Mouse (Mus musculus): ENCODE data around the gene Nr4a1. TPM values are rescaled to one million over a fixed set of nuclear protein-coding genes. Genes with fewer than 3 reads are reported as not detected.

Gene Nr4a1
- polyA plus RNA-seq, 1 experiment, result 50.3 TPM

DNA sequence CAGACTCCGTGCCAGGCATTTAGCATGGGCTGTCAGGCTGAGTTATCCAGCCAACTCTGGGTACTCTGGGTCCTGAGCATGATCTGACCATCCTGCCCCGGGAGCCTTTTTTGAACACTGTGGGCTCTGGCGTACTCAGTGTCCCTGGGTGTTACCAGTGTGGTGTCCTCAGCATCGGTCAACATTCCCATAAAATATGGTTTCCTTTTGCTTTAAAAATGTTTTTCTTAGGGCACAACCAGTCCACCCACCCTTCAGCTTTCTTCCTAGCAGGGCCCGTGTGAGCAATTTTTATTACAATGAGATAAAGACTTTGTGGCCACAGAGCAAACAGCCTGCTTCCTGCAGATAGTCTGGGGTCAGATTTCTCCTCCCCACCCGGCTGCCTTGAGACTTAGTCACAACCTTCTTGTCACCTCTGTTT, 66.6 kb downstream of the Nr4a1 start:
- no peak for DNase-seq (ENCODE audit: low read depth in 1 of 2, low spot score in 2 of 2)
- Histone ChIP-seq H3K4me3 (ENCODE audit: extremely low read depth, insufficient read depth, insufficient read length) (no peak overlapping the region), H3K36me3 (ENCODE audit: control insufficient read depth, insufficient read depth, low read length) (no peaks in the 10 kb centered on the region), H3K27ac (ENCODE audit: insufficient read depth, low read length) (no peak overlapping the region), H3K4me1 (ENCODE audit: control insufficient read depth, insufficient read depth, insufficient read length) (peaks cover 21% of the 10 kb centered on the region; the same call in 1 of the 2 replicates), H3K27me3 (ENCODE audit: control insufficient read depth, insufficient read depth, low read length) (no peaks in the 10 kb centered on the region)
- TF ChIP-seq POLR2A (IDR thresholded peaks at IDR 0.05; ENCODE audit: low read depth, low read length), result no peak
- TF ChIP-seq CTCF (IDR thresholded peaks at IDR 0.05; ENCODE audit: extremely low read depth, insufficient read depth, insufficient read length, insufficient replicate concordance), result no peak
- WGBS, result 25% methylated on average over 6 of the region's 6 CpGs

DNA sequence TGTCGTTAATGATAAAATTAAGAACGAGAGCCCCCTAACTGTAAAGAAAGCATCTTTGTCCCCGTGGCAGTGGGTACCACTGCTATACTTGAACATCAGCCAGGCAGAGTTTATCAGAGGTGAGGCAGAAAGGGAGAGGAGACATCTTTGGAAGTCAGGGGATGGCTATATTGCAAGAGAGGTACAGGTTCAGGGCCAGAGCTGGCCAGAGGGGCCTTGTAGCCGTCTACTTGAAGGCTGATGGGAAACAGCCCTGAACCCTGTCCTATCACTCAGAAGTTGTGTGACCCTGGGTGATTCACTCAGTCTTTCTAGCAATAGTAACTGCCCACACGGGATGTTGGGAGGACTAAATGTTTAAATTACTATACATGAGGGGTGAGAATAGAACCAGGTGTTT, 67.1 kb downstream of the Nr4a1 start:
- TF ChIP-seq CTCF (IDR thresholded peaks at IDR 0.05; ENCODE audit: extremely low read depth, insufficient read depth, insufficient read length, insufficient replicate concordance), result no peak
- TF ChIP-seq POLR2A (IDR thresholded peaks at IDR 0.05; ENCODE audit: low read depth, low read length), result no peak
- no peak for DNase-seq (ENCODE audit: low read depth in 1 of 2, low spot score in 2 of 2)
- Histone ChIP-seq H3K27me3 (ENCODE audit: control insufficient read depth, insufficient read depth, low read length) (no peaks in the 10 kb centered on the region), H3K4me3 (ENCODE audit: extremely low read depth, insufficient read depth, insufficient read length) (no peak overlapping the region), H3K36me3 (ENCODE audit: control insufficient read depth, insufficient read depth, low read length) (no peaks in the 10 kb centered on the region), H3K27ac (ENCODE audit: insufficient read depth, low read length) (no peak overlapping the region), H3K4me1 (ENCODE audit: control insufficient read depth, insufficient read depth, insufficient read length) (peaks cover 21% of the 10 kb centered on the region; the same call in 1 of the 2 replicates)
- 30% methylated on average over 5 of the region's 5 CpGs for WGBS

- TF ChIP-seq POLR2A (IDR thresholded peaks at IDR 0.05; ENCODE audit: low read depth, low read length), result no peak
- no peak for TF ChIP-seq CTCF (IDR thresholded peaks at IDR 0.05; ENCODE audit: extremely low read depth, insufficient read depth, insufficient read length, insufficient replicate concordance)
- H3K27me3 ChIP-seq (ENCODE audit: control insufficient read depth, insufficient read depth, low read length), result no peaks in the 10 kb centered on the region
- H3K4me3 ChIP-seq (ENCODE audit: extremely low read depth, insufficient read depth, insufficient read length), result no peak overlapping the region
- no peak overlapping the region for H3K27ac ChIP-seq (ENCODE audit: insufficient read depth, low read length)
- DNase-seq (ENCODE audit: low read depth in 1 of 2, low spot score in 2 of 2), result no peak
- peaks cover 16% of the 10 kb centered on the region; the same call in 1 of the 2 replicates for H3K4me1 ChIP-seq (ENCODE audit: control insufficient read depth, insufficient read depth, insufficient read length)
- WGBS, result 76% methylated on average over 5 of the region's 5 CpGs
- no peaks in the 10 kb centered on the region for H3K36me3 ChIP-seq (ENCODE audit: control insufficient read depth, insufficient read depth, low read length)
Observed at GRCm38 (mm10) chr15:101322106-101322505, 68.0 kb downstream of the Nr4a1 start.

DNA sequence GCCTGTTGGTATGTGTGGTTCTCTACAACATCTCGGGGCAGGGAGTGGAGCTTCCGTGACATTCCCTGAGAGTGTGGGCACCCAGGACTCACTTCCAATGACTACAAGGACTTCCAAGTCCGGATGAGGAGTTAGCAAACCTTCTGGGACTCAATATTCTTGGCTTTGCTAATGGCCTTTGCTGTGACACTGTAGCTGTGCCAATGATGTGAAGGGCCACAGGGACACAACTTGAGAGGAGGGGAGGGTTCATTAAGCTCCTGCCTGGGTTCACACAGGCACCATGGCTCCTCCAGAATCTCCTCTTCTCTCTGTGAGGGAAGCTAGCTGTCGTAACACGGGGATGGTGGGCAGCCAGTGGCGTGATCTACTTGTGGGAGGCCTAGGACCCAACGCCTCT, 68.6 kb downstream of the Nr4a1 start:
- DNase-seq (ENCODE audit: low read depth in 1 of 2, low spot score in 2 of 2), result no peak
- H3K27me3 ChIP-seq (ENCODE audit: control insufficient read depth, insufficient read depth, low read length), result no peaks in the 10 kb centered on the region
- TF ChIP-seq POLR2A (IDR thresholded peaks at IDR 0.05; ENCODE audit: low read depth, low read length) (no peak), CTCF (IDR thresholded peaks at IDR 0.05; ENCODE audit: extremely low read depth, insufficient read depth, insufficient read length, insufficient replicate concordance) (no peak)
- no peak overlapping the region for H3K4me3 ChIP-seq (ENCODE audit: extremely low read depth, insufficient read depth, insufficient read length)
- no peaks in the 10 kb centered on the region for H3K36me3 ChIP-seq (ENCODE audit: control insufficient read depth, insufficient read depth, low read length)
- no peak overlapping the region for H3K27ac ChIP-seq (ENCODE audit: insufficient read depth, low read length)
- H3K4me1 ChIP-seq (ENCODE audit: control insufficient read depth, insufficient read depth, insufficient read length), result peaks cover 16% of the 10 kb centered on the region; the same call in 1 of the 2 replicates
- 92% methylated on average over 7 of the region's 7 CpGs for WGBS

- Histone ChIP-seq H3K27me3 (ENCODE audit: control insufficient read depth, insufficient read depth, low read length) (no peaks in the 10 kb centered on the region), H3K4me3 (ENCODE audit: extremely low read depth, insufficient read depth, insufficient read length) (no peak overlapping the region), H3K36me3 (ENCODE audit: control insufficient read depth, insufficient read depth, low read length) (no peaks in the 10 kb centered on the region), H3K27ac (ENCODE audit: insufficient read depth, low read length) (no peak overlapping the region), H3K4me1 (ENCODE audit: control insufficient read depth, insufficient read depth, insufficient read length) (peaks cover 15% of the 10 kb centered on the region; the same call in 1 of the 2 replicates)
- no peak for TF ChIP-seq CTCF (IDR thresholded peaks at IDR 0.05; ENCODE audit: extremely low read depth, insufficient read depth, insufficient read length, insufficient replicate concordance)
- TF ChIP-seq POLR2A (IDR thresholded peaks at IDR 0.05; ENCODE audit: low read depth, low read length), result no peak
- DNase-seq (ENCODE audit: low read depth in 1 of 2, low spot score in 2 of 2), result no peak
- 93% methylated on average over 5 of the region's 5 CpGs for WGBS
Observed at GRCm38 (mm10) chr15:101323511-101323910, 69.4 kb downstream of the Nr4a1 start.

Other genes with a start within 250 kb of the Nr4a1 start
- not detected in 2 replicates for gene Gm47841, start 206.9 kb upstream of the Nr4a1 start, polyA plus RNA-seq (2012; rRNA removed)
- 2.2 and 2.6 TPM in 2 replicates for gene Fignl2, start 175.7 kb upstream of the Nr4a1 start, polyA plus RNA-seq (2012; rRNA removed)
- not detected in 2 replicates for gene Ankrd33, start 138.5 kb upstream of the Nr4a1 start, polyA plus RNA-seq (2012; rRNA removed)
- gene Acvrl1, start 125.7 kb upstream of the Nr4a1 start, polyA plus RNA-seq (2012; rRNA removed), result 27.8 and 28.9 TPM in 2 replicates
- gene Acvr1b, start 80.2 kb upstream of the Nr4a1 start, polyA plus RNA-seq (2012; rRNA removed), result 17.9 and 20.2 TPM in 2 replicates
- 5.6 and 6.5 TPM in 2 replicates for gene Grasp, start 30.1 kb upstream of the Nr4a1 start, polyA plus RNA-seq (2012; rRNA removed)
- 24.5 and 29.4 TPM in 2 replicates for gene Atg101, start 30.0 kb downstream of the Nr4a1 start, polyA plus RNA-seq (2012; rRNA removed)
- gene 6030408B16Rik, start 38.9 kb downstream of the Nr4a1 start, polyA plus RNA-seq (2012; rRNA removed), result 0.12 and 0.25 TPM in 2 replicates
- gene Krt80, start 115.9 kb downstream of the Nr4a1 start, polyA plus RNA-seq (2012; rRNA removed), result 9.9 and 13.6 TPM in 2 replicates
- 0.86 and 1.7 TPM in 2 replicates for gene Krt7, start 156.8 kb downstream of the Nr4a1 start, polyA plus RNA-seq (2012; rRNA removed)
- not detected in 2 replicates for gene Krt87, start 184.5 kb downstream of the Nr4a1 start, polyA plus RNA-seq (2012; rRNA removed)
- gene Krt88, start 193.5 kb downstream of the Nr4a1 start, polyA plus RNA-seq (2012; rRNA removed), result not detected in 2 replicates
- gene Krt81, start 209.5 kb downstream of the Nr4a1 start, polyA plus RNA-seq (2012; rRNA removed), result not detected in 2 replicates
- gene Krt86, start 219.2 kb downstream of the Nr4a1 start, polyA plus RNA-seq (2012; rRNA removed), result 0.14 and 0.22 TPM in 2 replicates
- 0.18 and 0.42 TPM in 2 replicates for gene Krt83, start 237.2 kb downstream of the Nr4a1 start, polyA plus RNA-seq (2012; rRNA removed)